Comparison of ENCODE assay signal across 16 mouse cellular contexts in genomic region chr16:11050226-11050625, GRCm38 (mm10).
"Had no signal": no experiment of that assay in that cellular context is flagged by ENCODE, and none has a peak within 500 bp of the region (broad histone marks: within the 10 kb centered on the region; RNA-seq: fewer than 3 reads in every experiment).

No protein-coding gene starts in this region.

- H3K4me3 ChIP-seq: midbrain, embryonic 10.5 days; midbrain, embryonic 12.5 days; myocyte; neural tube, embryonic 13.5 days; neural tube, embryonic 15.5 days; stomach, embryonic 15.5 days had no signal

- H3K4me1 ChIP-seq: midbrain, embryonic 12.5 days; neural tube, embryonic 13.5 days; neural tube, embryonic 15.5 days; stomach, embryonic 15.5 days had no signal

- DNase-seq: liver, postnatal 0 days; lung, embryonic 14.5 days; lung, postnatal 10 days; lung, postnatal 4 days; midbrain, embryonic 14.5 days; right cerebral cortex, postnatal 25 days; thymus, adult 2 months; thymus, postnatal 25 days; thymus, postnatal 4 days had no signal

- H3K27ac ChIP-seq: midbrain, embryonic 10.5 days; midbrain, embryonic 12.5 days; neural tube, embryonic 13.5 days; neural tube, embryonic 15.5 days; stomach, embryonic 15.5 days; stomach, postnatal 0 days had no signal
